Mouse (Mus musculus) embryonic facial prominence, embryonic 15.5 days (tissue): ENCODE results near the gene Adh7. TPM values are rescaled to one million over a fixed set of nuclear protein-coding genes. Genes with fewer than 3 reads are reported as not detected.

ENCODE experiments used
- ATAC-seq: fragments of 200-750 bp; cut with Nextera tagmentation; 2 replicates; pipeline ENCODE4 v1.8.0; 2017; ENCODE audit warnings: low read depth, moderate TSS enrichment; ENCODE audit not compliant: insufficient number of reproducible peaks, low FRiP score, low TSS enrichment
- H3K27ac ChIP-seq: fragments of 300-500 bp; sonication (generic); replicated peaks from 2 replicates; pipeline ENCODE4 v1.5.1; 2015; ENCODE audit warnings: mild to moderate bottlenecking, inconsistent platforms
- H3K27me3 ChIP-seq: fragments of 300-500 bp; sonication (generic); 2 replicates; pipeline ENCODE4 v1.6.1; 2015; ENCODE audit warnings: inconsistent platforms
- H3K36me3 ChIP-seq: fragments of 300-500 bp; sonication (generic); 2 replicates; pipeline ENCODE4 v1.6.1; 2015; ENCODE audit warnings: mild to moderate bottlenecking, inconsistent platforms
- H3K4me1 ChIP-seq: fragments of 300-500 bp; sonication (generic); 2 replicates; pipeline ENCODE4 v1.6.1; 2015; ENCODE audit warnings: inconsistent platforms
- H3K4me2 ChIP-seq: fragments of 300-500 bp; sonication (generic); replicated peaks from 2 replicates; pipeline ENCODE4 v1.6.1; 2015; ENCODE audit warnings: mild to moderate bottlenecking, inconsistent platforms
- H3K4me3 ChIP-seq: fragments of 300-500 bp; sonication (generic); replicated peaks from 2 replicates; pipeline ENCODE4 v1.5.1; 2015; ENCODE audit warnings: mild to moderate bottlenecking, inconsistent platforms
- H3K9ac ChIP-seq: fragments of 300-500 bp; sonication (generic); 2 replicates; pipeline ENCODE4 v1.6.1; 2015; ENCODE audit warnings: inconsistent platforms
- H3K9me3 ChIP-seq: fragments of 300-500 bp; sonication (generic); replicated peaks from 2 replicates; pipeline ENCODE4 v1.6.1; 2016; ENCODE audit warnings: inconsistent platforms
- WGBS: fragments of 180-500 bp; shearing (Covaris S2); methylation state at CpG from one replicate; pipeline ENCODE4 v1.1.7; 2015; 5-methylcytosine and 5-hydroxymethylcytosine counted together
- polyA plus RNA-seq: library from polyadenylated mRNA; unstranded; fragments of >200 nt; fragmentation: Nextera tagmentation; extraction: Ambion mirVana; gene quantifications from 2 replicates; pipeline ENCODE4 v1.2.1, GENCODE M21; 2015

Adh7 gene
- polyA plus RNA-seq, 1 experiment from 2014 or later = 8.1 TPM

GRCm38 (mm10) chr3:138225331-138225730 is 7.8 kb downstream of the Adh7 start:
- Histone ChIP-seq H3K9ac (no peak overlapping the region), H3K27me3 (no peaks in the 10 kb centered on the region), H3K9me3 (no peaks in the 10 kb centered on the region), H3K4me3 (no peak overlapping the region), H3K27ac (no peak overlapping the region), H3K36me3 (no peaks in the 10 kb centered on the region), H3K4me2 (no peak overlapping the region), H3K4me1 (no peaks in the 10 kb centered on the region; the same call in 1 of the 2 replicates)
- no peak for ATAC-seq
- WGBS = 45% methylated on average over 7 of the region's 7 CpGs

GRCm38 (mm10) chr3:138225853-138226252 is 8.3 kb downstream of the Adh7 start:
- no peak overlapping the region for H3K27ac ChIP-seq
- H3K4me2 ChIP-seq = no peak overlapping the region
- no peak overlapping the region for H3K9ac ChIP-seq
- no peak for ATAC-seq
- H3K4me3 ChIP-seq = no peak overlapping the region
- H3K36me3 ChIP-seq = no peaks in the 10 kb centered on the region
- no peaks in the 10 kb centered on the region for H3K4me1 ChIP-seq
- H3K27me3 ChIP-seq = no peaks in the 10 kb centered on the region
- no peaks in the 10 kb centered on the region for H3K9me3 ChIP-seq
- 79% methylated on average over 7 of the region's 7 CpGs for WGBS

GRCm38 (mm10) chr3:138226476-138226875 is 8.9 kb downstream of the Adh7 start:
- Histone ChIP-seq H3K4me1 (no peaks in the 10 kb centered on the region), H3K9me3 (no peaks in the 10 kb centered on the region), H3K27ac (no peak overlapping the region), H3K36me3 (no peaks in the 10 kb centered on the region), H3K27me3 (no peaks in the 10 kb centered on the region), H3K4me3 (no peak overlapping the region), H3K9ac (no peak overlapping the region), H3K4me2 (no peak overlapping the region)
- ATAC-seq = no peak
- WGBS = 94% methylated on average over 6 of the region's 6 CpGs

GRCm38 (mm10) chr3:138227082-138227481 is 9.5 kb downstream of the Adh7 start:
- Histone ChIP-seq H3K4me1 (no peaks in the 10 kb centered on the region), H3K36me3 (no peaks in the 10 kb centered on the region), H3K9ac (no peak overlapping the region), H3K9me3 (no peaks in the 10 kb centered on the region), H3K27me3 (no peaks in the 10 kb centered on the region), H3K4me2 (no peak overlapping the region), H3K4me3 (no peak overlapping the region), H3K27ac (no peak overlapping the region)
- no peak for ATAC-seq
- 94% methylated on average over 2 of the region's 2 CpGs for WGBS

- Histone ChIP-seq H3K4me1 (no peaks in the 10 kb centered on the region), H3K4me2 (no peak overlapping the region), H3K27me3 (no peaks in the 10 kb centered on the region), H3K27ac (no peak overlapping the region), H3K36me3 (no peaks in the 10 kb centered on the region), H3K9me3 (no peaks in the 10 kb centered on the region), H3K4me3 (no peak overlapping the region), H3K9ac (no peak overlapping the region)
- WGBS = 92% methylated on average over 8 of the region's 8 CpGs
- no peak for ATAC-seq
These were observed 10.2 kb downstream of the Adh7 start for GRCm38 (mm10) chr3:138227782-138228181.

GRCm38 (mm10) chr3:138229448-138229847 is 11.9 kb downstream of the Adh7 start:
- no peaks in the 10 kb centered on the region for H3K4me1 ChIP-seq
- H3K4me2 ChIP-seq = no peak overlapping the region
- H3K9ac ChIP-seq = no peak overlapping the region
- WGBS = 88% methylated on average over 1 of the region's 1 CpGs
- no peak for ATAC-seq
- H3K27me3 ChIP-seq = no peaks in the 10 kb centered on the region
- H3K4me3 ChIP-seq = no peak overlapping the region
- H3K36me3 ChIP-seq = no peaks in the 10 kb centered on the region
- H3K9me3 ChIP-seq = no peaks in the 10 kb centered on the region
- H3K27ac ChIP-seq = no peak overlapping the region

- H3K4me3 ChIP-seq = no peak overlapping the region
- H3K27me3 ChIP-seq = no peaks in the 10 kb centered on the region
- no peak overlapping the region for H3K4me2 ChIP-seq
- H3K9ac ChIP-seq = no peak overlapping the region
- H3K27ac ChIP-seq = no peak overlapping the region
- no peaks in the 10 kb centered on the region for H3K9me3 ChIP-seq
- H3K4me1 ChIP-seq = no peaks in the 10 kb centered on the region
- WGBS = 73% methylated on average over 3 of the region's 3 CpGs
- H3K36me3 ChIP-seq = no peaks in the 10 kb centered on the region
- ATAC-seq = no peak
These were observed 12.7 kb downstream of the Adh7 start for GRCm38 (mm10) chr3:138230266-138230665.

GRCm38 (mm10) chr3:138231531-138231930 is 14.0 kb downstream of the Adh7 start:
- Histone ChIP-seq H3K36me3 (no peaks in the 10 kb centered on the region), H3K9me3 (no peaks in the 10 kb centered on the region), H3K4me1 (no peaks in the 10 kb centered on the region), H3K4me2 (no peak overlapping the region), H3K27me3 (no peaks in the 10 kb centered on the region), H3K4me3 (no peak overlapping the region), H3K27ac (no peak overlapping the region), H3K9ac (no peak overlapping the region)
- 64% methylated on average over 2 of the region's 2 CpGs for WGBS
- no peak for ATAC-seq

GRCm38 (mm10) chr3:138236546-138237163 is 19.1 kb downstream of the Adh7 start:
- Histone ChIP-seq H3K4me2 (no peak overlapping the region), H3K4me3 (no peak overlapping the region), H3K9me3 (no peaks in the 10 kb centered on the region), H3K27ac (0 out of 2 replicates have a peak overlapping the region, but pooled peaks have one; percentile 7), H3K9ac (no peak overlapping the region), H3K4me1 (no peaks in the 10 kb centered on the region), H3K27me3 (no peaks in the 10 kb centered on the region), H3K36me3 (no peaks in the 10 kb centered on the region)
- 76% methylated on average over 11 of the region's 11 CpGs for WGBS
- no peak for ATAC-seq

GRCm38 (mm10) chr3:138238046-138238445 is 20.5 kb downstream of the Adh7 start:
- no peaks in the 10 kb centered on the region for H3K4me1 ChIP-seq
- H3K4me2 ChIP-seq = no peak overlapping the region
- H3K27ac ChIP-seq = no peak overlapping the region
- 78% methylated on average over 10 of the region's 10 CpGs for WGBS
- no peak overlapping the region for H3K9ac ChIP-seq
- ATAC-seq = no peak
- no peaks in the 10 kb centered on the region for H3K27me3 ChIP-seq
- no peaks in the 10 kb centered on the region for H3K9me3 ChIP-seq
- no peaks in the 10 kb centered on the region for H3K36me3 ChIP-seq
- no peak overlapping the region for H3K4me3 ChIP-seq

- Histone ChIP-seq H3K27ac (no peak overlapping the region), H3K9ac (no peak overlapping the region), H3K4me2 (no peak overlapping the region), H3K27me3 (no peaks in the 10 kb centered on the region), H3K36me3 (no peaks in the 10 kb centered on the region), H3K4me1 (no peaks in the 10 kb centered on the region), H3K9me3 (no peaks in the 10 kb centered on the region), H3K4me3 (no peak overlapping the region)
- ATAC-seq = no peak
- 87% methylated on average over 6 of the region's 6 CpGs for WGBS
These were observed 21.9 kb downstream of the Adh7 start for GRCm38 (mm10) chr3:138239461-138239860.

GRCm38 (mm10) chr3:138240411-138240810 is 22.9 kb downstream of the Adh7 start:
- WGBS = 83% methylated on average over 3 of the region's 3 CpGs
- H3K4me1 ChIP-seq = no peaks in the 10 kb centered on the region
- H3K27me3 ChIP-seq = no peaks in the 10 kb centered on the region
- no peak for ATAC-seq
- no peak overlapping the region for H3K27ac ChIP-seq
- H3K4me2 ChIP-seq = no peak overlapping the region
- H3K4me3 ChIP-seq = no peak overlapping the region
- H3K36me3 ChIP-seq = no peaks in the 10 kb centered on the region
- H3K9me3 ChIP-seq = no peaks in the 10 kb centered on the region
- H3K9ac ChIP-seq = no peak overlapping the region
